Mouse (Mus musculus): ENCODE results near the gene Tekt1.

- no peak for TF ChIP-seq CTCF (IDR thresholded peaks at IDR 0.05; ENCODE audit: borderline replicate concordance, extremely low read depth, insufficient read depth, insufficient read length)
- no peak for TF ChIP-seq POLR2A (IDR thresholded peaks at IDR 0.05; ENCODE audit: borderline replicate concordance, extremely low read depth, insufficient read depth, insufficient read length, poor library complexity, severe bottlenecking)
Observed at GRCm38 (mm10) chr11:72310491-72310890, 51.8 kb downstream of the Tekt1 start.
